Mouse (Mus musculus): ENCODE data around the gene Naif1.

- TF ChIP-seq CTCF (conservative IDR thresholded peaks at IDR 0.05; ENCODE audit: low read length) (no peak), POU5F1 (IDR thresholded peaks at IDR 0.05; ENCODE audit: borderline replicate concordance, low read length) (no peak), NANOG (IDR thresholded peaks at IDR 0.05; ENCODE audit: borderline replicate concordance, low read length) (no peak)
Observed at GRCm38 (mm10) chr2:32425568-32425967, 24.7 kb upstream of the Naif1 start.

All from E14TG2a.4 (cell line).